Mouse (Mus musculus): ENCODE results near the gene Med12l. TPM values are rescaled to one million over a fixed set of nuclear protein-coding genes. Genes with fewer than 3 reads are reported as not detected.
A peak's percentile ranks its signal among the peaks of the same experiment; 100 is the strongest.

Med12l gene
- polyA plus RNA-seq, 1 experiment from 2014 or later = 3.6 TPM

- Histone ChIP-seq H3K4me2 (no peak overlapping the region), H3K27ac (ENCODE audit: low read depth, low read length) (no peak overlapping the region), H3K9ac (ENCODE audit: low read depth, low read length) (no peak overlapping the region), H3K4me1 (replicated peaks; ENCODE audit: control insufficient read depth, insufficient read depth, low read length) (no peaks in the 10 kb centered on the region), H3K9me3 (ENCODE audit: control insufficient read depth, low read length) (no peaks in the 10 kb centered on the region), H3K4me3 (ENCODE audit: low read depth, low read length) (no peak overlapping the region), H3K27me3 (replicated peaks; ENCODE audit: control insufficient read depth, insufficient read depth, low read length) (no peaks in the 10 kb centered on the region), H3K36me3 (ENCODE audit: control insufficient read depth, insufficient read depth, low read length) (no peaks in the 10 kb centered on the region)
- DNase-seq (ENCODE audit: low spot score) = no peak
- WGBS = 76% methylated on average over 9 of the region's 9 CpGs
- no peak for ATAC-seq (replicated peaks; ENCODE audit: low FRiP score)
Measured at GRCm38 (mm10) chr3:59227696-59228095, 222.1 kb downstream of the Med12l start.

- no peaks in the 10 kb centered on the region for H3K4me1 ChIP-seq (replicated peaks; ENCODE audit: control insufficient read depth, insufficient read depth, low read length)
- no peaks in the 10 kb centered on the region for H3K27me3 ChIP-seq (replicated peaks; ENCODE audit: control insufficient read depth, insufficient read depth, low read length)
- no peak overlapping the region for H3K4me3 ChIP-seq (ENCODE audit: low read depth, low read length)
- ATAC-seq (replicated peaks; ENCODE audit: low FRiP score) (no peak), DNase-seq (ENCODE audit: low spot score) (no peak)
- no peak overlapping the region for H3K4me2 ChIP-seq
- WGBS = 55% methylated on average over 10 of the region's 10 CpGs
- H3K27ac ChIP-seq (ENCODE audit: low read depth, low read length) = peak overlapping the region; percentile 37; the same call in 1 of the 2 replicates
- no peaks in the 10 kb centered on the region for H3K9me3 ChIP-seq (ENCODE audit: control insufficient read depth, low read length)
- H3K36me3 ChIP-seq (ENCODE audit: control insufficient read depth, insufficient read depth, low read length) = no peaks in the 10 kb centered on the region
- H3K9ac ChIP-seq (ENCODE audit: low read depth, low read length) = no peak overlapping the region
Measured at GRCm38 (mm10) chr3:59228730-59229551, 223.3 kb downstream of the Med12l start.

- no peak overlapping the region for H3K4me2 ChIP-seq
- H3K9ac ChIP-seq (ENCODE audit: low read depth, low read length) = no peak overlapping the region
- ATAC-seq (replicated peaks; ENCODE audit: low FRiP score) (no peak), DNase-seq (ENCODE audit: low spot score) (no peak)
- no peaks in the 10 kb centered on the region for H3K27me3 ChIP-seq (replicated peaks; ENCODE audit: control insufficient read depth, insufficient read depth, low read length)
- H3K36me3 ChIP-seq (ENCODE audit: control insufficient read depth, insufficient read depth, low read length) = no peaks in the 10 kb centered on the region
- H3K4me3 ChIP-seq (ENCODE audit: low read depth, low read length) = no peak overlapping the region
- H3K4me1 ChIP-seq (replicated peaks; ENCODE audit: control insufficient read depth, insufficient read depth, low read length) = no peaks in the 10 kb centered on the region
- H3K9me3 ChIP-seq (ENCODE audit: control insufficient read depth, low read length) = no peaks in the 10 kb centered on the region
- 79% methylated on average over 3 of the region's 3 CpGs for WGBS
- no peak overlapping the region for H3K27ac ChIP-seq (ENCODE audit: low read depth, low read length)
Measured at GRCm38 (mm10) chr3:59230912-59231311, 225.3 kb downstream of the Med12l start.

- DNase-seq (ENCODE audit: low spot score) = no peak
- ATAC-seq (replicated peaks; ENCODE audit: low FRiP score) = no peak
- H3K27ac ChIP-seq (ENCODE audit: low read depth, low read length) = no peak overlapping the region
- H3K4me3 ChIP-seq (ENCODE audit: low read depth, low read length) = no peak overlapping the region
- H3K4me1 ChIP-seq (replicated peaks; ENCODE audit: control insufficient read depth, insufficient read depth, low read length) = no peaks in the 10 kb centered on the region
- no peaks in the 10 kb centered on the region for H3K9me3 ChIP-seq (ENCODE audit: control insufficient read depth, low read length)
- WGBS = 47% methylated on average over 5 of the region's 5 CpGs
- no peak overlapping the region for H3K4me2 ChIP-seq
- H3K27me3 ChIP-seq (replicated peaks; ENCODE audit: control insufficient read depth, insufficient read depth, low read length) = no peaks in the 10 kb centered on the region
- no peak overlapping the region for H3K9ac ChIP-seq (ENCODE audit: low read depth, low read length)
- H3K36me3 ChIP-seq (ENCODE audit: control insufficient read depth, insufficient read depth, low read length) = no peaks in the 10 kb centered on the region
Measured at GRCm38 (mm10) chr3:59234878-59235277, 229.3 kb downstream of the Med12l start.

GRCm38 (mm10) chr3:59243384-59243783, 237.8 kb downstream of the Med12l start:
- no peak overlapping the region for H3K4me2 ChIP-seq

GRCm38 (mm10) chr3:59248031-59248430, 242.4 kb downstream of the Med12l start:
- no peaks in the 10 kb centered on the region for H3K4me1 ChIP-seq (replicated peaks; ENCODE audit: control insufficient read depth, insufficient read depth, low read length)
- ATAC-seq (replicated peaks; ENCODE audit: low FRiP score) = no peak
- H3K4me2 ChIP-seq = no peak overlapping the region
- no peak overlapping the region for H3K4me3 ChIP-seq (ENCODE audit: low read depth, low read length)
- H3K9ac ChIP-seq (ENCODE audit: low read depth, low read length) = no peak overlapping the region
- no peak for DNase-seq (ENCODE audit: low spot score)
- no peaks in the 10 kb centered on the region for H3K36me3 ChIP-seq (ENCODE audit: control insufficient read depth, insufficient read depth, low read length)
- H3K27ac ChIP-seq (ENCODE audit: low read depth, low read length) = no peak overlapping the region
- no peaks in the 10 kb centered on the region for H3K9me3 ChIP-seq (ENCODE audit: control insufficient read depth, low read length)
- H3K27me3 ChIP-seq (replicated peaks; ENCODE audit: control insufficient read depth, insufficient read depth, low read length) = no peaks in the 10 kb centered on the region
- WGBS = 87% methylated on average over 6 of the region's 6 CpGs

More at GRCm38 (mm10) chr3:59243384-59243783, 237.8 kb downstream of the Med12l start:
- WGBS = 77% methylated on average over 6 of the region's 6 CpGs
- no peaks in the 10 kb centered on the region for H3K4me1 ChIP-seq (replicated peaks; ENCODE audit: control insufficient read depth, insufficient read depth, low read length)
- no peaks in the 10 kb centered on the region for H3K27me3 ChIP-seq (replicated peaks; ENCODE audit: control insufficient read depth, insufficient read depth, low read length)
- no peaks in the 10 kb centered on the region for H3K9me3 ChIP-seq (ENCODE audit: control insufficient read depth, low read length)
- DNase-seq (ENCODE audit: low spot score) = no peak
- no peak overlapping the region for H3K27ac ChIP-seq (ENCODE audit: low read depth, low read length)
- no peak for ATAC-seq (replicated peaks; ENCODE audit: low FRiP score)
- no peaks in the 10 kb centered on the region for H3K36me3 ChIP-seq (ENCODE audit: control insufficient read depth, insufficient read depth, low read length)
- no peak overlapping the region for H3K9ac ChIP-seq (ENCODE audit: low read depth, low read length)
- no peak overlapping the region for H3K4me3 ChIP-seq (ENCODE audit: low read depth, low read length)

GRCm38 (mm10) chr3:59250454-59250853, 244.8 kb downstream of the Med12l start:
- no peak for ATAC-seq (replicated peaks; ENCODE audit: low FRiP score)
- H3K27me3 ChIP-seq (replicated peaks; ENCODE audit: control insufficient read depth, insufficient read depth, low read length) = no peaks in the 10 kb centered on the region
- no peak overlapping the region for H3K4me3 ChIP-seq (ENCODE audit: low read depth, low read length)
- no peak overlapping the region for H3K27ac ChIP-seq (ENCODE audit: low read depth, low read length)
- no peaks in the 10 kb centered on the region for H3K36me3 ChIP-seq (ENCODE audit: control insufficient read depth, insufficient read depth, low read length)
- no peak overlapping the region for H3K4me2 ChIP-seq
- WGBS = 86% methylated on average over 1 of the region's 1 CpGs
- DNase-seq (ENCODE audit: low spot score) = no peak
- no peaks in the 10 kb centered on the region for H3K4me1 ChIP-seq (replicated peaks; ENCODE audit: control insufficient read depth, insufficient read depth, low read length)
- H3K9ac ChIP-seq (ENCODE audit: low read depth, low read length) = no peak overlapping the region
- no peaks in the 10 kb centered on the region for H3K9me3 ChIP-seq (ENCODE audit: control insufficient read depth, low read length)

GRCm38 (mm10) chr3:59257740-59258664, 252.4 kb downstream of the Med12l start:
- ATAC-seq (replicated peaks; ENCODE audit: low FRiP score) = no peak
- H3K9me3 ChIP-seq (ENCODE audit: control insufficient read depth, low read length) = no peaks in the 10 kb centered on the region
- H3K27me3 ChIP-seq (replicated peaks; ENCODE audit: control insufficient read depth, insufficient read depth, low read length) = no peaks in the 10 kb centered on the region
- DNase-seq (ENCODE audit: low spot score) = no peak
- no peak overlapping the region for H3K4me2 ChIP-seq
- no peak overlapping the region for H3K9ac ChIP-seq (ENCODE audit: low read depth, low read length)
- no peak overlapping the region for H3K4me3 ChIP-seq (ENCODE audit: low read depth, low read length)
- H3K27ac ChIP-seq (ENCODE audit: low read depth, low read length) = no peak overlapping the region
- 81% methylated on average over 20 of the region's 20 CpGs for WGBS
- no peaks in the 10 kb centered on the region for H3K36me3 ChIP-seq (ENCODE audit: control insufficient read depth, insufficient read depth, low read length)
- no peaks in the 10 kb centered on the region for H3K4me1 ChIP-seq (replicated peaks; ENCODE audit: control insufficient read depth, insufficient read depth, low read length)

Data from liver, embryonic 11.5 days (tissue).